Mouse (Mus musculus): ENCODE results near the gene Smim24. TPM values are rescaled to one million over a fixed set of nuclear protein-coding genes. Genes with fewer than 3 reads are reported as not detected.

The Smim24 gene
- polyA plus RNA-seq, 1 experiment from 2014 or later: 2.8 TPM

GRCm38 (mm10) chr10:81356352-81356990 is 36.4 kb upstream of the Smim24 start:
- 58% methylated on average over 12 of the region's 12 CpGs for WGBS
- no peak for ATAC-seq (ENCODE audit: low FRiP score, low read depth)
- Histone ChIP-seq H3K9ac (replicated peaks) (no peak overlapping the region), H3K27ac (replicated peaks) (no peak overlapping the region), H3K4me1 (peaks cover 35% of the 10 kb centered on the region), H3K27me3 (peaks cover 37% of the 10 kb centered on the region), H3K9me3 (no peaks in the 10 kb centered on the region), H3K4me3 (peak overlapping the region; percentile 71; the same call in 1 of the 2 replicates), H3K4me2 (replicated peaks) (peak overlapping the region; percentile 99; the same call in 1 of the 2 replicates), H3K36me3 (no peaks in the 10 kb centered on the region)

- ATAC-seq (ENCODE audit: low FRiP score, low read depth): peak; percentile 92
- peak within 1 kb of the TSS; percentile 71 for H3K4me3 ChIP-seq
- no peak within 1 kb of the TSS; the same call in 1 of the 2 replicates for H3K27ac ChIP-seq (replicated peaks)
- peaks cover 35% of the 10 kb centered on the region for H3K4me1 ChIP-seq
- WGBS: 2% methylated on average over 79 of the region's 79 CpGs
- H3K9ac ChIP-seq (replicated peaks): peak within 1 kb of the TSS; percentile 75
- no peaks in the 10 kb centered on the region for H3K9me3 ChIP-seq
- H3K4me2 ChIP-seq (replicated peaks): peak within 1 kb of the TSS; percentile 99
- peaks cover 37% of the 10 kb centered on the region for H3K27me3 ChIP-seq
- no peaks in the 10 kb centered on the region for H3K36me3 ChIP-seq
These were observed 35.6 kb upstream of the Smim24 start, which contains the start of gene Mfsd12 for GRCm38 (mm10) chr10:81356991-81357844. Mfsd12 (plus strand) TSS chr10:81357491.

GRCm38 (mm10) chr10:81358209-81358608 is 34.6 kb upstream of the Smim24 start:
- H3K9me3 ChIP-seq: no peaks in the 10 kb centered on the region
- H3K9ac ChIP-seq (replicated peaks): peak overlapping the region; percentile 75
- peak overlapping the region; percentile 71 for H3K4me3 ChIP-seq
- 22% methylated on average over 4 of the region's 4 CpGs for WGBS
- no peaks in the 10 kb centered on the region for H3K36me3 ChIP-seq
- H3K4me2 ChIP-seq (replicated peaks): peak overlapping the region; percentile 99
- H3K27ac ChIP-seq (replicated peaks): no peak overlapping the region; the same call in 1 of the 2 replicates
- ATAC-seq (ENCODE audit: low FRiP score, low read depth): no peak
- peaks cover 41% of the 10 kb centered on the region for H3K4me1 ChIP-seq
- H3K27me3 ChIP-seq: peaks cover 45% of the 10 kb centered on the region

GRCm38 (mm10) chr10:81358841-81359240 is 34.0 kb upstream of the Smim24 start:
- H3K9ac ChIP-seq (replicated peaks): 0 out of 2 replicates have a peak overlapping the region, but pooled peaks have one; percentile 15
- no peak overlapping the region for H3K4me3 ChIP-seq
- H3K27me3 ChIP-seq: peaks cover 51% of the 10 kb centered on the region
- ATAC-seq (ENCODE audit: low FRiP score, low read depth): no peak
- 56% methylated on average over 1 of the region's 1 CpGs for WGBS
- H3K4me2 ChIP-seq (replicated peaks): peak overlapping the region; percentile 99
- no peaks in the 10 kb centered on the region for H3K36me3 ChIP-seq
- H3K4me1 ChIP-seq: peaks cover 48% of the 10 kb centered on the region
- H3K27ac ChIP-seq (replicated peaks): no peak overlapping the region
- H3K9me3 ChIP-seq: no peaks in the 10 kb centered on the region

GRCm38 (mm10) chr10:81360721-81361120 is 32.1 kb upstream of the Smim24 start:
- H3K4me2 ChIP-seq (replicated peaks): no peak overlapping the region
- H3K9ac ChIP-seq (replicated peaks): no peak overlapping the region
- peaks cover 56% of the 10 kb centered on the region for H3K27me3 ChIP-seq
- H3K27ac ChIP-seq (replicated peaks): no peak overlapping the region
- no peaks in the 10 kb centered on the region for H3K36me3 ChIP-seq
- WGBS: 78% methylated on average over 8 of the region's 8 CpGs
- peaks cover 66% of the 10 kb centered on the region for H3K4me1 ChIP-seq
- H3K9me3 ChIP-seq: no peaks in the 10 kb centered on the region
- ATAC-seq (ENCODE audit: low FRiP score, low read depth): no peak
- H3K4me3 ChIP-seq: no peak overlapping the region

- Histone ChIP-seq H3K27me3 (peaks cover 50% of the 10 kb centered on the region), H3K36me3 (peaks cover 14% of the 10 kb centered on the region), H3K4me3 (no peak overlapping the region), H3K4me1 (peaks cover 73% of the 10 kb centered on the region), H3K27ac (replicated peaks) (no peak overlapping the region), H3K4me2 (replicated peaks) (no peak overlapping the region), H3K9me3 (no peaks in the 10 kb centered on the region), H3K9ac (replicated peaks) (no peak overlapping the region)
- 80% methylated on average over 12 of the region's 12 CpGs for WGBS
- no peak for ATAC-seq (ENCODE audit: low FRiP score, low read depth)
These were observed 30.4 kb upstream of the Smim24 start for GRCm38 (mm10) chr10:81362336-81362949.

- peak overlapping the region; percentile 28; the same call in 1 of the 2 replicates for H3K9ac ChIP-seq (replicated peaks)
- 12% methylated on average over 49 of the region's 54 CpGs for WGBS
- H3K27ac ChIP-seq (replicated peaks): no peak overlapping the region
- H3K4me3 ChIP-seq: peak overlapping the region; percentile 28
- H3K27me3 ChIP-seq: peaks cover 38% of the 10 kb centered on the region
- H3K4me2 ChIP-seq (replicated peaks): peak overlapping the region; percentile 48
- peaks cover 27% of the 10 kb centered on the region for H3K36me3 ChIP-seq
- ATAC-seq (ENCODE audit: low FRiP score, low read depth): no peak
- H3K9me3 ChIP-seq: no peaks in the 10 kb centered on the region
- peaks cover 62% of the 10 kb centered on the region for H3K4me1 ChIP-seq
These were observed 29.2 kb upstream of the Smim24 start for GRCm38 (mm10) chr10:81363436-81364346.

GRCm38 (mm10) chr10:81364666-81365065 is 28.2 kb upstream of the Smim24 start:
- peaks cover 36% of the 10 kb centered on the region for H3K27me3 ChIP-seq
- H3K9me3 ChIP-seq: no peaks in the 10 kb centered on the region
- H3K4me3 ChIP-seq: peak overlapping the region; percentile 28
- no peak; the same call in 1 of the 2 replicates for ATAC-seq (ENCODE audit: low FRiP score, low read depth)
- H3K9ac ChIP-seq (replicated peaks): no peak overlapping the region; the same call in 1 of the 2 replicates
- peaks cover 36% of the 10 kb centered on the region for H3K36me3 ChIP-seq
- no peak overlapping the region for H3K27ac ChIP-seq (replicated peaks)
- H3K4me1 ChIP-seq: peaks cover 52% of the 10 kb centered on the region
- H3K4me2 ChIP-seq (replicated peaks): peak overlapping the region; percentile 48
- WGBS: 11% methylated on average over 28 of the region's 28 CpGs

- peaks cover 41% of the 10 kb centered on the region for H3K36me3 ChIP-seq
- H3K27ac ChIP-seq (replicated peaks): no peak overlapping the region
- ATAC-seq (ENCODE audit: low FRiP score, low read depth): peak; percentile 10; the same call in 1 of the 2 replicates
- no peak overlapping the region for H3K4me3 ChIP-seq
- peaks cover 36% of the 10 kb centered on the region for H3K27me3 ChIP-seq
- no peak overlapping the region; the same call in 1 of the 2 replicates for H3K9ac ChIP-seq (replicated peaks)
- peaks cover 51% of the 10 kb centered on the region for H3K4me1 ChIP-seq
- 28% methylated on average over 4 of the region's 4 CpGs for WGBS
- H3K9me3 ChIP-seq: no peaks in the 10 kb centered on the region
- H3K4me2 ChIP-seq (replicated peaks): peak overlapping the region; percentile 48; the same call in 1 of the 2 replicates
These were observed 27.8 kb upstream of the Smim24 start for GRCm38 (mm10) chr10:81365073-81365472.

GRCm38 (mm10) chr10:81365672-81366476 is 27.0 kb upstream of the Smim24 start, which contains the start of gene 4930404N11Rik:
4930404N11Rik (minus strand) TSS chr10:81365816.
- peak within 1 kb of the TSS; percentile 54 for H3K27ac ChIP-seq (replicated peaks)
- ATAC-seq (ENCODE audit: low FRiP score, low read depth): peak; percentile 34; the same call in 1 of the 2 replicates

More at GRCm38 (mm10) chr10:81365672-81366476, 27.0 kb upstream of the Smim24 start, which contains the start of gene 4930404N11Rik:
- Histone ChIP-seq H3K4me3 (peak within 1 kb of the TSS; percentile 28; the same call in 1 of the 2 replicates), H3K4me2 (replicated peaks) (peak within 1 kb of the TSS; percentile 48), H3K36me3 (peaks cover 49% of the 10 kb centered on the region), H3K4me1 (peaks cover 43% of the 10 kb centered on the region), H3K9me3 (no peaks in the 10 kb centered on the region), H3K9ac (replicated peaks) (peak within 1 kb of the TSS; percentile 28; the same call in 1 of the 2 replicates), H3K27me3 (peaks cover 36% of the 10 kb centered on the region)
- 13% methylated on average over 12 of the region's 12 CpGs for WGBS

Data from midbrain, embryonic 12.5 days (tissue).